In genomic region chr13:40743221-40743620, GRCm38 (mm10) we compare ENCODE assay signal across 22 mouse cellular contexts. TPM values are rescaled to one million over a fixed set of nuclear protein-coding genes. Genes with fewer than 3 reads are reported as not detected.
"Had no signal": no experiment of that assay in that cellular context is flagged by ENCODE, and none has a peak within 500 bp of the region (broad histone marks: within the 10 kb centered on the region; RNA-seq: fewer than 3 reads in every experiment).

No protein-coding gene starts in this region.

- H3K4me2 ChIP-seq: kidney, embryonic 15.5 days; limb, embryonic 13.5 days; liver, embryonic 12.5 days; liver, embryonic 15.5 days; lung, embryonic 15.5 days; midbrain, embryonic 15.5 days; neural tube, embryonic 13.5 days; stomach, embryonic 15.5 days had no signal

- H3K9ac ChIP-seq: kidney, embryonic 15.5 days; limb, embryonic 13.5 days; liver, embryonic 12.5 days; liver, embryonic 15.5 days; lung, embryonic 15.5 days; midbrain, embryonic 15.5 days; neural tube, embryonic 13.5 days; stomach, embryonic 15.5 days had no signal

- H3K4me1 ChIP-seq: liver, embryonic 12.5 days; liver, embryonic 15.5 days; megakaryocyte, embryonic 14.5 days had no signal

- DNase-seq: kidney, adult 8-10 months; kidney, postnatal 10 days; kidney, postnatal 36 days; layer of hippocampus, postnatal 36 days; liver; lung, adult 18-20 months; lung, postnatal 10 days; lung, postnatal 36 days; right cerebral cortex, postnatal 25 days; spleen, adult 18-20 months; thymus, postnatal 25 days had no signal

- H3K9me3 ChIP-seq: liver, embryonic 12.5 days; liver, embryonic 15.5 days; lung, embryonic 15.5 days; midbrain, embryonic 15.5 days; stomach, embryonic 15.5 days had no signal

- ATAC-seq: liver, embryonic 12.5 days; midbrain, embryonic 15.5 days had no signal

- H3K36me3 ChIP-seq: kidney, embryonic 15.5 days; limb, embryonic 13.5 days; liver, embryonic 12.5 days; liver, embryonic 15.5 days; lung, embryonic 15.5 days; midbrain, embryonic 10.5 days; midbrain, embryonic 15.5 days; neural tube, embryonic 13.5 days; stomach, embryonic 15.5 days had no signal

- H3K27ac ChIP-seq: kidney, embryonic 15.5 days; left cerebral cortex, adult 2 months; limb, embryonic 13.5 days; liver, embryonic 12.5 days; liver, embryonic 15.5 days; lung, embryonic 15.5 days; midbrain, embryonic 10.5 days; midbrain, embryonic 15.5 days; neural tube, embryonic 13.5 days; stomach, embryonic 15.5 days had no signal

- H3K4me3 ChIP-seq: kidney, embryonic 15.5 days; left cerebral cortex, adult 2 months; limb, embryonic 13.5 days; liver, embryonic 12.5 days; liver, embryonic 15.5 days; lung, embryonic 15.5 days; megakaryocyte, embryonic 14.5 days; midbrain, embryonic 10.5 days; midbrain, embryonic 15.5 days; neural tube, embryonic 13.5 days; stomach, embryonic 15.5 days had no signal

RNA-seq across cellular contexts. Expression of gene Tfap2a, which starts 5.0 kb away (rescaled TPM):
- polyA plus RNA-seq: liver, embryonic 15.5 days had no signal
